Mouse (Mus musculus): Measurements from ENCODE around the gene Pde4c. TPM values are rescaled to one million over a fixed set of nuclear protein-coding genes. Genes with fewer than 3 reads are reported as not detected.
A peak's percentile ranks its signal among the peaks of the same experiment; 100 is the strongest.

Gene Pde4c
- total and polyA plus RNA-seq, 3 experiments, result 2.3 to 6.5 (median 4.7) TPM

DNA sequence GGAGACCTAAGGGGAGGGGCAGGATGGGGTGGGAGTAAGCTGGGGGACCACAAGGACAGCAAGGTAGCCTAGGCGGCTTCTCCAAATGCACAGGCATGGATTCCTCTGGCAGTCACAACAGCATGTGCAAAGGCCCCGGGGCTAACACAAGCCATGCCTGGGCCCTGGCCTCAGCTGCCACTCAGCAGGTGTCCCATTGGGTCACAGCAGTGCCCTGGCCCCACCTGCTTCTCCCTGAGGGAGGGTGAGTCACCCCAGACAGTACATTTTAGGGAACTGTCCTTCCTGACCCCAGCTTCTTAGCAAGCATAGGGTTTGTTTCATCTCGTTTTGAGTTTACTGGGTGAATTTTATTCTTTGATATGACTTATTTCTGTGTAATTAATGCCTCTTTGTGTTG is 40.8 kb upstream of the Pde4c start:
- in situ Hi-C loops (cut with MboI; ENCODE audit: low pct_ligation_motif_present, low pct_unique_long_range_greater_than_20kb, low sequenced_read_pairs), result no loop called here
- Histone ChIP-seq H3K27ac (ENCODE audit: insufficient read depth, low read depth) (no peak overlapping the region), H3K4me3 (replicated peaks in 1 of 3; ENCODE audit: low read depth in 2 of 3, low read length in 2 of 3, poor library complexity in 1 of 3) (no peak overlapping the region), H3K4me2 (ENCODE audit: insufficient read depth, low read depth, poor library complexity, severe bottlenecking) (no peak overlapping the region), H3K79me2 (replicated peaks; ENCODE audit: control insufficient read depth, extremely low read depth, insufficient read depth, poor library complexity, severe bottlenecking) (no peaks in the 10 kb centered on the region), H3K4me1 (ENCODE audit: control insufficient read depth in 1 of 2, insufficient read depth in 2 of 2) (peaks cover 7 to 60% of the 10 kb centered on the region in 2 experiments), H3K9me3 (replicated peaks; ENCODE audit: low read length) (no peaks in the 10 kb centered on the region), H3K36me3 (replicated peaks in 1 of 2; ENCODE audit: control insufficient read depth in 1 of 2, insufficient read depth in 1 of 2, low read length in 1 of 2) (peaks cover 29 to 33% of the 10 kb centered on the region in 2 experiments), H3K9ac (ENCODE audit: insufficient read depth, low read depth) (no peak overlapping the region), H3K27me3 (replicated peaks) (no peaks in the 10 kb centered on the region)
- TF ChIP-seq CHD2 (IDR thresholded peaks at IDR 0.05; ENCODE audit: low read length), result no peak
- TF ChIP-seq TCF12 (IDR thresholded peaks at IDR 0.05; ENCODE audit: low read depth, low read length), result peak; percentile 34; the same call in 1 of the 2 replicates
- peak; percentile 39 for DNase-seq (ENCODE audit: extremely low read depth)
- dilution Hi-C loops (cut with MboI; ENCODE audit: extremely low pct_ligation_motif_present, extremely low pct_unique_long_range_greater_than_20kb, low sequenced_read_pairs), result no loop called here

DNA sequence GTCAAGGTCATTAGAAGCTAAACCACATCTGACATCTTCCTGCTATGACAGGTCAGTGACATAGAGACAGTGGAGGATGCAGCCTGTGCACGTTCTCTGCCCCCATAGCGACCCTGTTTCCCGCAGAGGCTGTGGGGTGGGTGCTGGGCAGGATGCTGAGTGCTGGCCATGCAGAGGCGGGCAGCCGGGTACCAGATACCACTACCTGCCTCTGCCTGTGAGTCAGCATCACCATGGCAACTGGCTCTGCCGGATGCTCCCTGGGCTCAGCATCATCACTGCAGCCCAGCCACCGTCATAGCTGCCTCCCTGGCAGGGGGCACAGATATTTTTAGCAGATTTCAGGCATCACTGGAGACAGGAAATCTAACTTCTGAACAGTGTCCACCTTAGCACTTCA is 39.2 kb upstream of the Pde4c start:
- dilution Hi-C loops (cut with MboI; ENCODE audit: extremely low pct_ligation_motif_present, extremely low pct_unique_long_range_greater_than_20kb, low sequenced_read_pairs) (no loop called here), in situ Hi-C loops (cut with MboI; ENCODE audit: low pct_ligation_motif_present, low pct_unique_long_range_greater_than_20kb, low sequenced_read_pairs) (no loop called here)
- H3K9ac ChIP-seq (ENCODE audit: insufficient read depth, low read depth), result no peak overlapping the region
- TF ChIP-seq BHLHE40 (IDR thresholded peaks at IDR 0.05; ENCODE audit: low read depth, low read length), result no peak
- TF ChIP-seq HCFC1 (IDR thresholded peaks at IDR 0.05; ENCODE audit: low read depth, low read length), result no peak
- TF ChIP-seq USF2 (conservative IDR thresholded peaks at IDR 0.05; ENCODE audit: low read depth, low read length), result no peak
- no peak for TF ChIP-seq JUN (IDR thresholded peaks at IDR 0.05; ENCODE audit: insufficient read depth, low read depth, low read length)
- TF ChIP-seq SMC3 (IDR thresholded peaks at IDR 0.05; ENCODE audit: low read depth, low read length), result no peak
- TF ChIP-seq MEF2A (IDR thresholded peaks at IDR 0.05; ENCODE audit: borderline replicate concordance, low read depth, low read length), result no peak
- no peak for TF ChIP-seq PAX5 (IDR thresholded peaks at IDR 0.05; ENCODE audit: low read length)
- TF ChIP-seq GABPA (IDR thresholded peaks at IDR 0.05; ENCODE audit: insufficient replicate concordance, low read depth, low read length), result no peak
- no peak overlapping the region for H3K27ac ChIP-seq (ENCODE audit: insufficient read depth, low read depth)
- H3K9me3 ChIP-seq (replicated peaks; ENCODE audit: low read length), result no peaks in the 10 kb centered on the region
- H3K79me2 ChIP-seq (replicated peaks; ENCODE audit: control insufficient read depth, extremely low read depth, insufficient read depth, poor library complexity, severe bottlenecking), result no peaks in the 10 kb centered on the region
- peaks cover 13 to 17% of the 10 kb centered on the region in 2 experiments for H3K36me3 ChIP-seq (replicated peaks in 1 of 2; ENCODE audit: control insufficient read depth in 1 of 2, insufficient read depth in 1 of 2, low read length in 1 of 2)
- peaks cover 4 to 44% of the 10 kb centered on the region in 2 experiments; a peak in 3 of 4 replicates for H3K4me1 ChIP-seq (ENCODE audit: control insufficient read depth in 1 of 2, insufficient read depth in 2 of 2)
- no peaks in the 10 kb centered on the region for H3K27me3 ChIP-seq (replicated peaks)
- no peak overlapping the region for H3K4me2 ChIP-seq (ENCODE audit: insufficient read depth, low read depth, poor library complexity, severe bottlenecking)
- no peak for DNase-seq (ENCODE audit: extremely low read depth)
- H3K4me3 ChIP-seq (replicated peaks in 1 of 3; ENCODE audit: low read depth in 2 of 3, low read length in 2 of 3, poor library complexity in 1 of 3), result no peak overlapping the region

DNA sequence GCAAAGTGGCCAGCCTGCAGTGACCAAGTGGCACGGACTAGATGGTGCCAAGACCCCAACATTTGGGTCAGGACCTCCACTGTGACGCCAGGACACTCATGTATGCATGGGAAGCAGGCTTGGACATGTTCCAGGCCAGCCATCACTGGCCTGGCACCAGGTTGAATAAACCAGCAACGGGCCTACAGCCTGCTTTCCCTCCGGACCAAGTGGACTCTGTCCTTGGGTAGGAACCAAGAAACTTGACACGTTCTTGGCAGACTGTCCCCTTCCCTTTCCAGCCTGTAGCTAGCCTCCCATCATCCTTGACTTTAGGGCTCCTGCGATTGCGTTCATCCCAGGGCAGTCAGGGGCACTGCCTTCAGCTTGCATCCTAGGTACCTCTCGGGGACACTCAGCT is 35.9 kb upstream of the Pde4c start:
- Histone ChIP-seq H3K27me3 (replicated peaks) (no peaks in the 10 kb centered on the region), H3K4me2 (ENCODE audit: insufficient read depth, low read depth, poor library complexity, severe bottlenecking) (no peak overlapping the region), H3K36me3 (replicated peaks in 1 of 2; ENCODE audit: control insufficient read depth in 1 of 2, insufficient read depth in 1 of 2, low read length in 1 of 2) (no peaks in the 10 kb centered on the region), H3K27ac (ENCODE audit: insufficient read depth, low read depth) (no peak overlapping the region), H3K79me2 (replicated peaks; ENCODE audit: control insufficient read depth, extremely low read depth, insufficient read depth, poor library complexity, severe bottlenecking) (no peaks in the 10 kb centered on the region), H3K9me3 (replicated peaks; ENCODE audit: low read length) (no peaks in the 10 kb centered on the region), H3K9ac (ENCODE audit: insufficient read depth, low read depth) (no peak overlapping the region), H3K4me3 (replicated peaks in 1 of 3; ENCODE audit: low read depth in 2 of 3, low read length in 2 of 3, poor library complexity in 1 of 3) (no peak overlapping the region), H3K4me1 (ENCODE audit: control insufficient read depth in 1 of 2, insufficient read depth in 2 of 2) (peaks cover 7 to 50% of the 10 kb centered on the region in 2 experiments; a peak in 3 of 4 replicates)
- dilution Hi-C loops (cut with MboI; ENCODE audit: extremely low pct_ligation_motif_present, extremely low pct_unique_long_range_greater_than_20kb, low sequenced_read_pairs), result no loop called here
- no peak for TF ChIP-seq RCOR1 (conservative IDR thresholded peaks at IDR 0.05; ENCODE audit: low read depth, low read length)
- no peak for DNase-seq (ENCODE audit: extremely low read depth)
- in situ Hi-C loops (cut with MboI; ENCODE audit: low pct_ligation_motif_present, low pct_unique_long_range_greater_than_20kb, low sequenced_read_pairs), result no loop called here

All from CH12.LX (cell line).